Mouse (Mus musculus): ENCODE measurements around the gene Krt81. TPM values are rescaled to one million over a fixed set of nuclear protein-coding genes. Genes with fewer than 3 reads are reported as not detected.

Gene Krt81
- polyA plus RNA-seq (2012; rRNA removed): not detected in 2 replicates

GRCm38 (mm10) chr15:101463651-101464050 is at the start of gene Krt81:
Gene Krt81 (minus strand): TSS chr15:101463751.
- no peak for DNase-seq (ENCODE audit: low read depth)

GRCm38 (mm10) chr15:101508247-101508646 is 44.7 kb upstream of the Krt81 start:
- DNase-seq (ENCODE audit: low read depth): no peak

- DNase-seq (ENCODE audit: low read depth): no peak
Observed at GRCm38 (mm10) chr15:101506896-101507758, 43.6 kb upstream of the Krt81 start.

GRCm38 (mm10) chr15:101497181-101497580 is 33.6 kb upstream of the Krt81 start:
- no peak for DNase-seq (ENCODE audit: low read depth)

- DNase-seq (ENCODE audit: low read depth): no peak
Observed at GRCm38 (mm10) chr15:101495266-101495665, 31.7 kb upstream of the Krt81 start.

- DNase-seq (ENCODE audit: low read depth): no peak
Observed at GRCm38 (mm10) chr15:101494203-101494602, 30.7 kb upstream of the Krt81 start.

- DNase-seq (ENCODE audit: low read depth): no peak
Observed at GRCm38 (mm10) chr15:101493713-101494112, 30.2 kb upstream of the Krt81 start.

GRCm38 (mm10) chr15:101492718-101493117 is 29.2 kb upstream of the Krt81 start:
- DNase-seq (ENCODE audit: low read depth): no peak

- no peak for DNase-seq (ENCODE audit: low read depth)
Observed at GRCm38 (mm10) chr15:101491431-101491830, 27.9 kb upstream of the Krt81 start, which contains the start of gene Krt83. Gene Krt83 (minus strand): TSS chr15:101491512.

GRCm38 (mm10) chr15:101485911-101486635 is 22.5 kb upstream of the Krt81 start:
- DNase-seq (ENCODE audit: low read depth): no peak

- no peak for DNase-seq (ENCODE audit: low read depth)
Observed at GRCm38 (mm10) chr15:101484939-101485338, 21.4 kb upstream of the Krt81 start.

GRCm38 (mm10) chr15:101483646-101484045 is 20.1 kb upstream of the Krt81 start:
- no peak for DNase-seq (ENCODE audit: low read depth)

GRCm38 (mm10) chr15:101482056-101482455 is 18.5 kb upstream of the Krt81 start:
- no peak for DNase-seq (ENCODE audit: low read depth)

- no peak for DNase-seq (ENCODE audit: low read depth)
Observed at GRCm38 (mm10) chr15:101479666-101480060, 16.1 kb upstream of the Krt81 start.

- DNase-seq (ENCODE audit: low read depth): no peak
Observed at GRCm38 (mm10) chr15:101479007-101479665, 15.6 kb upstream of the Krt81 start.

GRCm38 (mm10) chr15:101472952-101473528 is 9.5 kb upstream of the Krt81 start, which contains the start of gene Krt86:
Gene Krt86 (plus strand): TSS chr15:101473478.
- no peak for DNase-seq (ENCODE audit: low read depth)

- no peak for DNase-seq (ENCODE audit: low read depth)
Observed at GRCm38 (mm10) chr15:101469093-101469492, 5.5 kb upstream of the Krt81 start.

GRCm38 (mm10) chr15:101459283-101459682 is 4.3 kb downstream of the Krt81 start:
- DNase-seq (ENCODE audit: low read depth): no peak

- no peak for DNase-seq (ENCODE audit: low read depth)
Observed at GRCm38 (mm10) chr15:101458361-101458930, 5.1 kb downstream of the Krt81 start.

GRCm38 (mm10) chr15:101455891-101456290 is 7.7 kb downstream of the Krt81 start:
- no peak for DNase-seq (ENCODE audit: low read depth)

- no peak for DNase-seq (ENCODE audit: low read depth)
Observed at GRCm38 (mm10) chr15:101455292-101455691, 8.3 kb downstream of the Krt81 start.
